Mouse (Mus musculus) lung, embryonic 16.5 days (tissue): ENCODE results near the gene Nsd1. TPM values are rescaled to one million over a fixed set of nuclear protein-coding genes. Genes with fewer than 3 reads are reported as not detected.

Experiments used
- ATAC-seq: fragments of 200-750 bp; cut with Nextera tagmentation; 2 replicates; pipeline ENCODE4 v1.8.0; 2017; ENCODE audit warnings: low read depth, mild to moderate bottlenecking, moderate library complexity
- H3K27ac ChIP-seq: fragments of 300-500 bp; sonication (generic); 2 replicates; pipeline ENCODE4 v1.5.1; 2014; ENCODE audit warnings: mild to moderate bottlenecking, control low read depth, low read length
- H3K27me3 ChIP-seq: fragments of 300-500 bp; sonication (generic); 2 replicates; pipeline ENCODE4 v1.6.1; 2014; ENCODE audit warnings: low read depth, low read length, mixed read lengths; ENCODE audit not compliant: control insufficient read depth, insufficient read depth
- H3K36me3 ChIP-seq: fragments of 300-500 bp; sonication (generic); 2 replicates; pipeline ENCODE4 v1.6.1; 2014; ENCODE audit warnings: low read length; ENCODE audit not compliant: control insufficient read depth, insufficient read depth
- H3K4me1 ChIP-seq: fragments of 300-500 bp; sonication (generic); replicated peaks from 2 replicates; pipeline ENCODE4 v1.6.1; 2014; ENCODE audit warnings: low read length, mixed read lengths; ENCODE audit not compliant: control insufficient read depth, insufficient read depth
- H3K4me2 ChIP-seq: fragments of 300-500 bp; sonication (generic); 2 replicates; pipeline ENCODE4 v1.6.1; 2014; ENCODE audit warnings: low read depth, low read length, control low read depth
- H3K4me3 ChIP-seq: fragments of 300-500 bp; sonication (generic); 2 replicates; pipeline ENCODE4 v1.5.1; 2014; ENCODE audit warnings: mild to moderate bottlenecking, low read length, control low read depth
- H3K9ac ChIP-seq: fragments of 300-500 bp; sonication (generic); 2 replicates; pipeline ENCODE4 v1.6.1; 2014; ENCODE audit warnings: low read length, control low read depth
- H3K9me3 ChIP-seq: fragments of 300-500 bp; sonication (generic); 2 replicates; pipeline ENCODE4 v1.6.1; 2016; ENCODE audit warnings: low read length; ENCODE audit not compliant: control insufficient read depth
- WGBS: fragments of 180-500 bp; shearing (Covaris S2); extraction: QIAGEN DNeasy Blood & Tissue Kit; methylation state at CpG from one replicate; pipeline ENCODE4 v1.1.7; 2014; 5-methylcytosine and 5-hydroxymethylcytosine counted together
- polyA plus RNA-seq: library from polyadenylated mRNA; unstranded; fragments of >200 nt; fragmentation: Nextera tagmentation; extraction: Ambion mirVana; gene quantifications from 2 replicates; pipeline ENCODE4 v1.2.1, GENCODE M21; 2015

The Nsd1 gene
- polyA plus RNA-seq, 1 experiment from 2014 or later, result 50.7 TPM

DNA sequence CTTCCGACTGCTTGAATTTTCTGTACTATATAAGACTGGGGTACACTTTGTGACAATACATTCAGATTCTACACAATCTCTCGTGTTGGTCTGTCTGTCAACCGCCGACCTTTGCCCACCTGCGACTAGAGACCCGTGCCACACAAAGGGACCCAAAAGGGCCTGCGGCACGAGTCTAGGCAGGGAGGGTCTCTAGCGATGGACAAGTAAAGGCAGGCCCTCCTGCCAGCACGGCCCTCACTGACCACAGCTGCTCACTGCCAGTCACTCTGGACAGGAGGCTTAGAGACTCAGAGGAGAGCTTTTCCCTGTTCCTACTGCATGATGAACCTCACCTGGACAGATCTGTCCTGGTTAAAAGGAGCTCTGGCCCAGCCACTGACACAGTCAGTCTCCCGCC lies 132.9 kb downstream of the Nsd1 start:
- no peak overlapping the region for H3K27ac ChIP-seq
- no peak for ATAC-seq
- H3K9ac ChIP-seq, result no peak overlapping the region
- no peaks in the 10 kb centered on the region for H3K9me3 ChIP-seq
- H3K27me3 ChIP-seq, result no peaks in the 10 kb centered on the region
- H3K4me1 ChIP-seq, result no peaks in the 10 kb centered on the region
- no peak overlapping the region for H3K4me2 ChIP-seq
- H3K36me3 ChIP-seq, result peaks cover 28% of the 10 kb centered on the region
- WGBS, result 26% methylated on average over 11 of the region's 11 CpGs
- no peak overlapping the region for H3K4me3 ChIP-seq

DNA sequence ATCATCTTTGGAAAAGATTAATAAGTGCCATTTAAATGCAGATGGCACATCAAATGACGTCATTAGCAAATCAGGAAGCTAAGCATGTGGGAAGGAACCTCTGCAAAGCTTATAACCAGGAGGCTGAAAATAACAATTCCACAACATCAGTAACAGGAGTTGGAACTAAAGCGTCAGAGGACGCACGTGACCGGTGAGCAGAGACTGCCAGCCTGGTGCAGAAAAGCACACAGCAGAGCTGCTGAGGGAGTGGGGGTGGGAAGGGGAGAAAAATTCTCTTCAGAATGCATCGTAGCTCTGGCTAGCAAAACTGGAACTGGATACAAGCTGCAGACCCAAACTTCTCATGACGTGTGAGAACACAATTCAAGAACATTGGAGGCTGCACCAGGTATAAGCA lies 134.7 kb downstream of the Nsd1 start:
- Histone ChIP-seq H3K27ac (no peak overlapping the region), H3K9me3 (no peaks in the 10 kb centered on the region), H3K36me3 (peaks cover 43% of the 10 kb centered on the region), H3K4me3 (no peak overlapping the region), H3K27me3 (no peaks in the 10 kb centered on the region), H3K4me2 (no peak overlapping the region), H3K4me1 (no peaks in the 10 kb centered on the region), H3K9ac (no peak overlapping the region)
- no peak for ATAC-seq
- WGBS, result 81% methylated on average over 7 of the region's 7 CpGs

DNA sequence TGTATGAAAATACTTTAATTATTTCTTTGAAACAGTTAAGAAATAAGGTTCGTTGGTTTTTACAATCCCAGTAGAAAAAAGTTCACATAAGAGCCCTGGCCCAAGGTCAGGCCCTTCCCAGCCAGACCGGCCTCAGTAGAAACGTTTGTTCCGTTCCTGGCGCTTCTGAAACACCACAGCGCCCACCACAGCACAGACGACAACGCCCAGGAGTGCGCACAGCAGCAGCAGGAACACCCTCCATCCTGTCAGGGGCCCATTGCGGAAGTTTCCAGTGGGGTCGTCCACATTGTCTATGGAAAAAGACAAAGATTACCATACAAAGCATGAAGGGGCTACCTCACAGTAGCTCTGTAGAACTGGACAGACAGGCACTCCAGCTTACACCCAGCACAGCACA lies 137.2 kb downstream of the Nsd1 start:
- Histone ChIP-seq H3K27me3 (no peaks in the 10 kb centered on the region), H3K36me3 (peaks cover 63% of the 10 kb centered on the region), H3K27ac (no peak overlapping the region), H3K9me3 (no peaks in the 10 kb centered on the region), H3K9ac (no peak overlapping the region), H3K4me2 (no peak overlapping the region), H3K4me1 (no peaks in the 10 kb centered on the region), H3K4me3 (no peak overlapping the region)
- WGBS, result 75% methylated on average over 11 of the region's 11 CpGs
- 0 out of 2 replicates have a peak, but pooled peaks have one; percentile 10 for ATAC-seq

DNA sequence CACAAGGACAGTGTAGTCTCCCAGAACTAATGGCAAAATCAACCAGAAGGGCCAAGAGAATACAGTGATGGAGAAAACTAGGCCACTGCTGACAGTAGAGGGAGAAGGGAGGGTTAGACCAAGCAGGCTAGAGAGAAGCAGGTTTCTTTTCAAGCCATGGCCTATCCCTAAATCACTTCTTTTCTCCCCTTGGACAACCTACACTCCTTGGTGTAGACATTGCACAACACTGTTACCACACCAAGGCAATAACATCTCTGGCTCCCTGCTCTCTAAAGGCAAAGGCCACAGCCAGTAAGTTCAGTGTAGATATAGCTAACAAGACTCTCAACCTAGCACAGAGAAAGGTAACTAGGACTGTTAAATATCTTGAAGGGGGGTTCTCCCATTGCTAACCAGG lies 151.6 kb downstream of the Nsd1 start:
- H3K4me2 ChIP-seq, result peak overlapping the region; percentile 91
- H3K9me3 ChIP-seq, result no peaks in the 10 kb centered on the region
- peak overlapping the region; percentile 13; the same call in 1 of the 2 replicates for H3K9ac ChIP-seq
- H3K27ac ChIP-seq, result no peak overlapping the region
- no peak for ATAC-seq
- no peaks in the 10 kb centered on the region for H3K27me3 ChIP-seq
- H3K36me3 ChIP-seq, result peaks cover 11% of the 10 kb centered on the region
- peaks cover 14% of the 10 kb centered on the region for H3K4me1 ChIP-seq
- peak overlapping the region; percentile 98 for H3K4me3 ChIP-seq

DNA sequence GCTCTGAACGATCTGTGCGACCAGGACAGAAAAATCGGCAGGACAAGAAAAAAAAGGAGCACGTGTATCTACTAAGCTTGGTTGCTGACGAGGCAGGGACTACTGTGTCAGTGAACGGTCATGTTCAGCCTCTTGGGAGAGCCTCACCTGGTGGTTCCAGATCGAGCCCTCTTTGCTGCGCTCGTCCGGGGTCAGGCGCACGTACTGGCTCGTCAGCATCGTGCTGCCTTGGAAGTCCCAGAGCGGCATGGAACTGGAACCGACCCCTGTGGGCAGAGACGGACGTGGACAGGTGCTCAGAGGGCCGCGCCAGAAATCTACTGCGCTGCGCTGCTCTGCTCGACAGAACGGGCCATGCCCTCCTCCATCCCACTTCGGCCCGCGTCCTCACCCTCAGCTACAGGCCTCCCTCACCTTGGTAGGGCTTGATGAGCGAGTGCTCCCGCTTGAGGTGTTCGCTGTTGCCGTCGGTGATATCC lies 152.4 kb downstream of the Nsd1 start:
- under 1% methylated on average over 32 of the region's 32 CpGs for WGBS
- ATAC-seq, result peak; percentile 26

DNA sequence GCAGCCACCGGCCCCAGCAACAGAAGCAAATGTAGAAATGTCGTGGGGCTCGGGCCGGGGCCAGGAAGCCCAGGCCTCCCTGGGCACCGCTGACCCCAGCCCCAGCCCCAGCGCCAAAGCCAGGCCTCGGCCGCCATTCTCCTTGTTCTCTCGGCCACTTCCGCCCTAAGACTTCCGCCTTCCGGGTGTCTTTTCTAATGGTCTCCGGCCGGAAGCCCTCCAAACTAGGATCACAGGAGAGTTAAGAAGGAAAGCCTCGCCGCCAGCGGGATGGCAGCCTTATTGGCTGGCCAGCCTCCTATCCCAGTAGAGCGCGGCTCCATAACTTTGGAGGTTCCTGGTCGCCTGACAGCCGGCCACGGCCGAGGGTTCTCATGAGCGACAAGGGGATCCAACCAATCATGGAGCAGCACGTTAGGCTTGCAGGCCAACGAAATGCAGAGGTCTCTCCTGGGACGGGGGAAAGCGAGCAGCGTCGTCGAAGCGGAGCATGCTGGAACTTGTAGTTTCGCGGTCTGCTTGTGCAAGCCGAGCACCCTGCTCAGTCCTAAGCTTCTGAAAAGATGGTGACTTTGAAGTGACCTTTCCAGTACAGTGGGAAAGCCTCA lies 153.0 kb downstream of the Nsd1 start, which contains the start of gene Lman2:
Lman2 (minus strand) TSS at position 331 of the 608 bp plus-strand sequence.
- H3K27me3 ChIP-seq, result no peaks in the 10 kb centered on the region
- peaks cover 11% of the 10 kb centered on the region for H3K36me3 ChIP-seq
- H3K9ac ChIP-seq, result peak within 1 kb of the TSS; percentile 95
- H3K4me3 ChIP-seq, result peak within 1 kb of the TSS; percentile 98
- WGBS, result under 1% methylated on average over 34 of the region's 35 CpGs
- peaks cover 14% of the 10 kb centered on the region for H3K4me1 ChIP-seq
- H3K9me3 ChIP-seq, result no peaks in the 10 kb centered on the region
- ATAC-seq, result peak; percentile 98
- peak within 1 kb of the TSS; percentile 93 for H3K27ac ChIP-seq
- H3K4me2 ChIP-seq, result peak within 1 kb of the TSS; percentile 91

More for the DNA sequence above, 152.4 kb downstream of the Nsd1 start:
- Histone ChIP-seq H3K9ac (peak overlapping the region; percentile 95), H3K4me3 (peak overlapping the region; percentile 98), H3K4me1 (peaks cover 14% of the 10 kb centered on the region), H3K27ac (peak overlapping the region; percentile 93), H3K4me2 (peak overlapping the region; percentile 91), H3K27me3 (no peaks in the 10 kb centered on the region), H3K36me3 (peaks cover 11% of the 10 kb centered on the region), H3K9me3 (no peaks in the 10 kb centered on the region)

Other genes starting within 250 kb of the Nsd1 start
- 0.95 and 1.3 TPM in 2 replicates for gene Hk3, start 188.4 kb upstream of the Nsd1 start, polyA plus RNA-seq
- 30.9 and 34.7 TPM in 2 replicates for gene Uimc1, start 109.5 kb upstream of the Nsd1 start, polyA plus RNA-seq
- gene Zfp346, start 104.5 kb upstream of the Nsd1 start, polyA plus RNA-seq, result 15.1 and 20.0 TPM in 2 replicates
- not detected in 2 replicates for gene Gm17617, start 76.2 kb upstream of the Nsd1 start, polyA plus RNA-seq
- gene Fgfr4, start 57.1 kb upstream of the Nsd1 start, polyA plus RNA-seq, result 26.3 and 27.7 TPM in 2 replicates
- 466 and 483 TPM in 2 replicates for gene Prelid1, start 110.7 kb downstream of the Nsd1 start, polyA plus RNA-seq
- gene Rab24, start 112.2 kb downstream of the Nsd1 start, polyA plus RNA-seq, result 76.9 and 84.3 TPM in 2 replicates
- 44.0 and 46.4 TPM in 2 replicates for gene Mxd3, start 120.0 kb downstream of the Nsd1 start, polyA plus RNA-seq
- 101 and 103 TPM in 2 replicates for gene Lman2, start 153.0 kb downstream of the Nsd1 start, polyA plus RNA-seq
- gene Rgs14, start 159.9 kb downstream of the Nsd1 start, polyA plus RNA-seq, result 1.4 and 2.1 TPM in 2 replicates
- gene Slc34a1, start 188.4 kb downstream of the Nsd1 start, polyA plus RNA-seq, result not detected in 2 replicates
- gene Pfn3, start 205.4 kb downstream of the Nsd1 start, polyA plus RNA-seq, result not detected in 2 replicates
- 0.23 and 2.7 TPM in 2 replicates for gene F12, start 217.0 kb downstream of the Nsd1 start, polyA plus RNA-seq
- 13.6 and 15.5 TPM in 2 replicates for gene Grk6, start 235.3 kb downstream of the Nsd1 start, polyA plus RNA-seq